Mouse (Mus musculus) lung, postnatal 0 days (tissue): ENCODE measurements around the gene Pde1a. TPM values are rescaled to one million over a fixed set of nuclear protein-coding genes. Genes with fewer than 3 reads are reported as not detected.

Experiments used
- ATAC-seq: fragments of 200-750 bp; cut with Nextera tagmentation; 2 replicates; pipeline ENCODE4 v1.8.0; 2017; ENCODE audit warnings: moderate library complexity
- DNase-seq: peaks from one replicate; pipeline ENCODE4 v3.0.0-alpha.2; 2016; ENCODE audit warnings: low spot score
- H3K27ac ChIP-seq: fragments of 300-500 bp; sonication (generic); 2 replicates; pipeline ENCODE4 v1.5.1; 2014; ENCODE audit warnings: antibody characterized with exemption, mild to moderate bottlenecking, low read length, mixed read lengths
- H3K27me3 ChIP-seq: fragments of 300-500 bp; sonication (generic); replicated peaks from 2 replicates; pipeline ENCODE4 v1.6.1; 2014; ENCODE audit warnings: low read length, mixed read lengths; ENCODE audit not compliant: insufficient read depth
- H3K36me3 ChIP-seq: fragments of 300-500 bp; sonication (generic); 2 replicates; pipeline ENCODE4 v1.6.1; 2014; ENCODE audit warnings: low read length, mixed read lengths; ENCODE audit not compliant: insufficient read depth
- H3K4me1 ChIP-seq: fragments of 300-500 bp; sonication (generic); 2 replicates; pipeline ENCODE4 v1.6.1; 2014; ENCODE audit warnings: antibody characterized with exemption, low read depth, low read length, mixed read lengths; ENCODE audit not compliant: insufficient read depth
- H3K4me2 ChIP-seq: fragments of 300-500 bp; sonication (generic); replicated peaks from 2 replicates; pipeline ENCODE4 v1.6.1; 2014; ENCODE audit warnings: low read depth, mild to moderate bottlenecking, low read length, moderate library complexity, mixed read lengths
- H3K4me3 ChIP-seq: fragments of 300-500 bp; sonication (generic); 2 replicates; pipeline ENCODE4 v1.5.1; 2014; ENCODE audit warnings: low read depth, low read length
- H3K9ac ChIP-seq: fragments of 300-500 bp; sonication (generic); replicated peaks from 2 replicates; pipeline ENCODE4 v1.6.1; 2014; ENCODE audit warnings: low read depth, mild to moderate bottlenecking
- H3K9me3 ChIP-seq: fragments of 300-500 bp; sonication (generic); 2 replicates; pipeline ENCODE4 v1.6.1; 2016; ENCODE audit warnings: low read length, mixed read lengths
- CTCF ChIP-seq: IDR thresholded peaks from 2 replicates; pipeline ENCODE4 v1.5.1; 2016; ENCODE audit warnings: antibody characterized with exemption, mild to moderate bottlenecking
- EP300 ChIP-seq: IDR thresholded peaks from 2 replicates; pipeline ENCODE4 v1.6.1; 2016; ENCODE audit warnings: antibody characterized with exemption, mild to moderate bottlenecking, control low read depth
- WGBS: fragments of 180-500 bp; shearing (Covaris S2); extraction: QIAGEN DNeasy Blood & Tissue Kit; methylation state at CpG from one replicate; pipeline ENCODE4 v1.1.7; 2014; 5-methylcytosine and 5-hydroxymethylcytosine counted together
- polyA plus RNA-seq: library from polyadenylated mRNA; unstranded; fragments of >200 nt; fragmentation: Nextera tagmentation; extraction: Ambion mirVana; gene quantifications from 2 replicates; pipeline ENCODE4 v1.2.1, GENCODE M21; 2015

Gene Pde1a
- polyA plus RNA-seq, 1 experiment from 2014 or later, result 13.5 TPM

DNA sequence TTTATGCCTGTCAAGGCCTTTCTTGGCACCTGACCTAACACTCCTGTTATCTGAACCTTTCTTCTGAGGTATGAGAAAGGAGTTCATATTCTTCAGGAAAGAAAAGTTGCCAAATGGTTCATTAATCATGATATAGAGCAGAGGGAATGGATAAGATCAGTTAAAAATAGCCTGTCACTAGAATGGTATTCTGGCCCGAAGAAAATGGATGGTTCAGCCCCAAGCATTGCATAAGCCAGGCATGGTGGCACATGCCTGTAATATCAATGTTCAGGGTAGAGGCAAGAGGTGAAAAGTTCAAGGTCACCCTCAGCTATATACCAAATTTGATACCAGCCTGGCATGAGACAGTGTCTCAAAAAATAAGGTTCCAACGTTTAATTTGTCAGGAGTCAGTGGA, 336.1 kb downstream of the Pde1a start:
- Histone ChIP-seq H3K27ac (no peak overlapping the region), H3K4me3 (no peak overlapping the region), H3K27me3 (no peaks in the 10 kb centered on the region), H3K4me2 (no peak overlapping the region), H3K9ac (no peak overlapping the region), H3K36me3 (no peaks in the 10 kb centered on the region), H3K4me1 (no peaks in the 10 kb centered on the region), H3K9me3 (no peaks in the 10 kb centered on the region)
- no peak for TF ChIP-seq CTCF
- TF ChIP-seq EP300, result no peak
- ATAC-seq, result no peak
- DNase-seq, result no peak
- WGBS, result 52% methylated on average over 2 of the region's 2 CpGs

DNA sequence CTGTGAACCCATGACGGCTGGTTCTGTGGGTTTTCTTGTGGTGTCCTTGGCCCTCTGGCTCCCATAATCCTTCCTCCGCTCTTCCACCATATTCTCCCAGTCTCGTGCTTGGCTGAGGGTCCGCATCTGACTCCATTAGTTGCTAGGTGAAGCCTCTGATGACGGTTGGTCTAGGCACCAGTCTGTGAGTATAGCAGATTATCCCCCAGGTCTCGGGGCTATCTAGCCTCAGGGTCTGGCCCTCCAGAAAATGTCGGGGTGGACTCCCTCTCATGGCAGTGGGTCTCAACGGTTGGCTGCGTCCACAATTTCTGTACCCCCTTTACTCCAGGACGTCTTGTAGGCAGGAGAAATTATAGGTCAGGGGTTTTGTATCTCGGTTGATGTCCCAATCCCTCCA, 342.8 kb downstream of the Pde1a start:
- H3K27ac ChIP-seq, result no peak overlapping the region

DNA sequence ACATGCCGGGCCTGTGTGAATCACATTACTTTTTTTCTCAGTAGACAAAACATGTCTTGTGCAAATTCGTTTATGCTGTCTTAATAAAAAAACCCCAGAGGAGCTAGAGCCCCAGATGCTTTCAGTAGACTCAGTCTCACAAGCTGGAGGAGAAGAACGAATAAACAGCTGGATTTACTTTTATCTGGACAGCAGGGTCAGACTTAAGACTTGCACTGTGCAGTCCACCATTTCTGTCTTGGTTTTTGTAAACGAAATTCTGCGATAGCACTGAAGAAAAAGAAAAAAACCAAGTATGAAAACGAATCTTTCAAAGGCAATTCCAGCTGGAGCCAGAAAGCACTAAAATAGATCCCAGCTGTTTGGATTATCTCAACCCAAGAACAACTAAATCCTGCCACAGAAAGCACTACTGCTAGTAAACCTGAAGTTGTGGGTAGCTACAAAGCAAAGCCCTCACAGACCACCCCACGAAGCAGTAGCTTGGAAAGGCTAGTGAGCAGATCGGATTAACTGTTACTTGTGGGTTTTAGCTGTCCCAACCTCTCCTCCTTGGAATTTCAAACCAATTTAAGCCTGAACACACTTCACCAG, 343.6 kb downstream of the Pde1a start:
- DNase-seq (peak; percentile 11), ATAC-seq (no peak)
- Histone ChIP-seq H3K4me3 (no peak overlapping the region), H3K4me2 (no peak overlapping the region), H3K9me3 (no peaks in the 10 kb centered on the region), H3K27ac (no peak overlapping the region), H3K27me3 (no peaks in the 10 kb centered on the region; the same call in 1 of the 2 replicates), H3K36me3 (no peaks in the 10 kb centered on the region), H3K9ac (no peak overlapping the region), H3K4me1 (no peaks in the 10 kb centered on the region)
- 37% methylated on average over 8 of the region's 8 CpGs for WGBS
- TF ChIP-seq EP300, result no peak
- TF ChIP-seq CTCF, result no peak

More for the DNA sequence above, 342.8 kb downstream of the Pde1a start:
- TF ChIP-seq CTCF (no peak), EP300 (no peak)
- no peak for DNase-seq
- Histone ChIP-seq H3K4me3 (no peak overlapping the region), H3K9ac (no peak overlapping the region), H3K4me1 (no peaks in the 10 kb centered on the region), H3K9me3 (no peaks in the 10 kb centered on the region), H3K4me2 (no peak overlapping the region), H3K36me3 (no peaks in the 10 kb centered on the region), H3K27me3 (no peaks in the 10 kb centered on the region; the same call in 1 of the 2 replicates)
- ATAC-seq, result no peak
- whole genome bisulfite sequencing, result 83% methylated on average over 11 of the region's 11 CpGs

Other genes starting within 250 kb of the Pde1a start
- 0.05 TPM in 1 of 2 replicates, not detected in the other for gene Prdx6b, start 163.0 kb upstream of the Pde1a start, polyA plus RNA-seq
- 43.8 and 47.2 TPM in 2 replicates for gene Dnajc10, start 186.0 kb upstream of the Pde1a start, polyA plus RNA-seq